Mouse (Mus musculus) cerebellum, adult 2 months (tissue): ENCODE measurements around the gene Grb7.

Experiments
- CTCF ChIP-seq: fragments of 200-500 bp; IDR thresholded peaks from 2 replicates; pipeline ENCODE4 v1.5.1; 2011; ENCODE audit warnings: low read depth, mild to moderate bottlenecking, control low read depth, low read length, moderate library complexity, borderline replicate concordance; ENCODE audit not compliant: insufficient read depth
- POLR2A ChIP-seq: fragments of 200-500 bp; IDR thresholded peaks from 2 replicates; pipeline ENCODE4 v1.6.1; 2011; ENCODE audit warnings: low read length, control low read depth, borderline replicate concordance; ENCODE audit not compliant: insufficient read depth

DNA sequence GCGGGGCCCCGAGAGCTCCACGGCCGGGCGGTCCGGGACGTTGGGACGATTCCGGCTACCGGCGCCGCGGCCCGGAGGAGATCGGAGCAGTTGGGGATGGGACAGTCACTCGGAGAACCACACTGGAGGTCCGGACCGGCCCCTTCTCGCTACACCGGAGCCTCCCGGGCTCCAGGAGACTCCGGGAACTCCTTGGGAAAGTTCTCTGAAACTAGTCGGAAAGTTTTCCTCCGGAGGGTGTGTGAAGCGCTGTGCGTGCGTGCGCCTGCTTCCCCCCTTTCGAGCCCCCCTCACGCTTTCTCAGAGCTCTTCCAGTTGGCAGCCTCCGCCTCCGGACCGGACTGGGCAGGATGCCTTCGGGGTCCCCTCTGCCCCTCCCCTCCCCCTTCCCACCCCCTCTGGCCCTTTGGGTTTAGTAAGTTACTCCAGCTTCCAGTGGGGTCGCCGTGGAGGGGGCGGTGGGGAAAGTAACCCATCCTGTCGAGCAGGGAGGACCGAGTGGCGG is 33.3 kb upstream of the Grb7 start:
- TF ChIP-seq POLR2A (no peak), CTCF (no peak)
